7 mouse cellular contexts compared by ENCODE assay signal in genomic region chr2:69043431-69044118, GRCm38 (mm10).
DNase-seq lines count a peak whose midpoint lies in the region; ATAC-seq and TF ChIP-seq lines count a peak whose summit lies in the region.

No protein-coding gene starts in this region.

- H3K27ac ChIP-seq in neural tube, embryonic 14.5 days (ENCODE audit: low read depth, low read length), result no peak overlapping the region

- H3K4me3 ChIP-seq in G1E (ENCODE audit: low read depth, low read length), result no peak overlapping the region
- H3K4me3 ChIP-seq in lung, adult 2 months (replicated peaks; ENCODE audit: extremely low read depth, low read depth, low read length), result no peak overlapping the region
- no peak overlapping the region for H3K4me3 ChIP-seq in neural tube, embryonic 14.5 days (ENCODE audit: low read depth, low read length)

- peaks cover 38% of the 10 kb centered on the region for H3K36me3 ChIP-seq in G1E (replicated peaks)
- H3K36me3 ChIP-seq in neural tube, embryonic 14.5 days (ENCODE audit: control insufficient read depth, insufficient read depth, low read length), result no peaks in the 10 kb centered on the region

- ATAC-seq in G1E (ENCODE audit: extremely low read depth, insufficient number of reproducible peaks, low FRiP score, poor library complexity, severe bottlenecking), result peak; percentile 78
- ATAC-seq in neural tube, embryonic 14.5 days (ENCODE audit: low read depth), result peak; percentile 54

- no peak overlapping the region for H3K4me2 ChIP-seq in neural tube, embryonic 14.5 days (ENCODE audit: low read depth, low read length)

- TF ChIP-seq POLR2A in lung, adult 2 months (IDR thresholded peaks at IDR 0.05; ENCODE audit: borderline replicate concordance, extremely low read depth, low read depth, low read length), result no peak

- H3K9me3 ChIP-seq in G1E (replicated peaks), result no peaks in the 10 kb centered on the region
- H3K9me3 ChIP-seq in neural tube, embryonic 14.5 days (ENCODE audit: control insufficient read depth, low read length), result no peaks in the 10 kb centered on the region

- DNase-seq in CD4-positive helper T cell, adult 2 months (ENCODE audit: low read depth, low spot score), result peak; percentile 57
- DNase-seq in G1E (ENCODE audit: low spot score), result peak; percentile 23
- DNase-seq in cerebellum, adult 18-20 months, result peak; percentile 65 to 68
- DNase-seq in forelimb bud, embryonic 11.5 days (ENCODE audit: low read depth, low spot score), result peak; percentile 46
- DNase-seq in kidney, adult 8-10 months, result peak; percentile 47 to 53
- peak; percentile 17 for DNase-seq in lung, adult 2 months

- H3K27me3 ChIP-seq in G1E (ENCODE audit: insufficient read depth, low read length), result no peaks in the 10 kb centered on the region
- H3K27me3 ChIP-seq in neural tube, embryonic 14.5 days (ENCODE audit: control insufficient read depth, insufficient read depth, low read length), result no peaks in the 10 kb centered on the region

- WGBS in lung, adult 2 months, result 79% methylated on average over 4 of the region's 4 CpGs
- WGBS in neural tube, embryonic 14.5 days, result 35% methylated on average over 4 of the region's 4 CpGs

- peak; percentile 84 for TF ChIP-seq CTCF in G1E (IDR thresholded peaks at IDR 0.05; ENCODE audit: low read depth, low read length)
- TF ChIP-seq CTCF in lung, adult 2 months (IDR thresholded peaks at IDR 0.05; ENCODE audit: insufficient read depth, low read length), result peak; percentile 67

- no peak overlapping the region for H3K9ac ChIP-seq in neural tube, embryonic 14.5 days (replicated peaks; ENCODE audit: low read depth, low read length)

- peaks cover 20% of the 10 kb centered on the region for H3K4me1 ChIP-seq in G1E (ENCODE audit: insufficient read depth, low read depth, low read length)
- H3K4me1 ChIP-seq in lung, adult 2 months (ENCODE audit: control insufficient read depth, insufficient read depth, low read length), result no peaks in the 10 kb centered on the region
- H3K4me1 ChIP-seq in neural tube, embryonic 14.5 days (ENCODE audit: control insufficient read depth, insufficient read depth, low read length), result peaks cover 11% of the 10 kb centered on the region
